Mouse (Mus musculus): ENCODE measurements around the gene Dennd6b. TPM values are rescaled to one million over a fixed set of nuclear protein-coding genes. Genes with fewer than 3 reads are reported as not detected.

The Dennd6b gene
- total and polyA plus RNA-seq, 3 experiments, result 6.1 to 11.4 TPM; not detected in 1

DNA sequence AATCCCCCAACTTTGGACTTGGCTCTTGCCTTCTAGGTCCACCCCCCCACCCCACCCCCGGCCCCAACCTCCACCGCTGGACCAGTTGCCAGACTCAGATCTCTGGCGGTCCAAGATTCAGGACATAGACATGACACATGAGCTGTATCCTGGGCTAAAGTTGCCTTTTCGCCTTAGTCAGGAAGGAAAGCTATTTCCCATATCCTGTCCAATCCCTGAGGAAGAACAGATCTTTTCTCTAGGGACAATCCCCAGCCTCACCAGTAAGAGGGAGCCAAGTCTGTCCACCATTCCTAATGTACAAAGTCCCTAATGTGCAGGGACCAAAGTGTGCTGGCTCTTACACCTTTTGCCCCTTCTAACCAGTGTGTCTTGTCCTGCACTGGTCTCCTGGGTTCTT, 54.4 kb downstream of the Dennd6b start:
- Histone ChIP-seq H3K36me3 (ENCODE audit: control insufficient read depth in 1 of 2, insufficient read depth in 2 of 2, low read length in 2 of 2) (no peaks in the 10 kb centered on the region), H3K4me3 (ENCODE audit: control insufficient read depth in 1 of 2, insufficient read depth in 1 of 2, low read depth in 2 of 2, low read length in 2 of 2) (no peak overlapping the region), H3K9ac (ENCODE audit: control insufficient read depth, low read depth, low read length, poor library complexity, severe bottlenecking) (no peak overlapping the region), H3K79me2 (ENCODE audit: control insufficient read depth, insufficient read depth, low read length, poor library complexity) (no peaks in the 10 kb centered on the region), H3K27me3 (ENCODE audit: control insufficient read depth in 1 of 2, insufficient read depth in 2 of 2, low read length in 2 of 2) (no peaks in the 10 kb centered on the region; a peak in 1 of 4 replicates), H3K27ac (ENCODE audit: control insufficient read depth, low read depth, low read length) (no peak overlapping the region), H3K4me1 (ENCODE audit: control insufficient read depth in 1 of 2, insufficient read depth in 2 of 2, low read length in 2 of 2) (no peaks in the 10 kb centered on the region), H3K9me3 (replicated peaks; ENCODE audit: insufficient read depth, low read length) (no peaks in the 10 kb centered on the region)
- TF ChIP-seq NRF1 (IDR thresholded peaks at IDR 0.05; ENCODE audit: insufficient read depth, low read depth, low read length, poor library complexity, severe bottlenecking) (no peak), ETS1 (IDR thresholded peaks at IDR 0.05; ENCODE audit: low read depth, low read length) (no peak), SMC3 (IDR thresholded peaks at IDR 0.05; ENCODE audit: low read depth, low read length) (no peak), POLR2A (IDR thresholded peaks at IDR 0.05; ENCODE audit: control insufficient read depth in 1 of 2, insufficient read depth in 1 of 2, low read depth in 1 of 2, low read length in 2 of 2, poor library complexity in 1 of 2) (no peak), RCOR1 (IDR thresholded peaks at IDR 0.05; ENCODE audit: low read depth, low read length) (no peak), POLR2AphosphoS2 (IDR thresholded peaks at IDR 0.05; ENCODE audit: low read length) (no peak), MAX (IDR thresholded peaks at IDR 0.05; ENCODE audit: low read length) (no peak), HCFC1 (IDR thresholded peaks at IDR 0.05; ENCODE audit: low read depth, low read length) (no peak), CTCF (IDR thresholded peaks at IDR 0.05 in 2 of 3, conservative IDR thresholded peaks at IDR 0.05 in 1 of 3; ENCODE audit: control insufficient read depth in 1 of 3, insufficient read depth in 1 of 3, low read depth in 2 of 3, low read length in 3 of 3, poor library complexity in 1 of 3, severe bottlenecking in 1 of 3) (no peak), UBTF (IDR thresholded peaks at IDR 0.05; ENCODE audit: borderline replicate concordance, insufficient read depth, low read depth, low read length) (no peak), JUND (IDR thresholded peaks at IDR 0.05; ENCODE audit: low read depth, low read length) (no peak), NELFE (IDR thresholded peaks at IDR 0.05; ENCODE audit: low read depth, low read length) (no peak), GATA1 (IDR thresholded peaks at IDR 0.05; ENCODE audit: low read depth, low read length) (no peak), GABPA (IDR thresholded peaks at IDR 0.05; ENCODE audit: low read depth, low read length) (no peak), EP300 (IDR thresholded peaks at IDR 0.05; ENCODE audit: low read depth in 1 of 2, low read length in 2 of 2) (no peak), TAL1 (IDR thresholded peaks at IDR 0.05; ENCODE audit: low read length) (no peak), TBP (IDR thresholded peaks at IDR 0.05; ENCODE audit: low read depth, low read length) (no peak), RAD21 (IDR thresholded peaks at IDR 0.05; ENCODE audit: low read depth, low read length) (no peak)
- DNase-seq (ENCODE audit: low read depth, low spot score), result no peak

- Histone ChIP-seq H3K9me3 (replicated peaks; ENCODE audit: insufficient read depth, low read length) (no peaks in the 10 kb centered on the region), H3K4me3 (ENCODE audit: control insufficient read depth in 1 of 2, insufficient read depth in 1 of 2, low read depth in 2 of 2, low read length in 2 of 2) (no peak overlapping the region), H3K36me3 (ENCODE audit: control insufficient read depth in 1 of 2, insufficient read depth in 2 of 2, low read length in 2 of 2) (no peaks in the 10 kb centered on the region), H3K9ac (ENCODE audit: control insufficient read depth, low read depth, low read length, poor library complexity, severe bottlenecking) (no peak overlapping the region), H3K27me3 (ENCODE audit: control insufficient read depth in 1 of 2, insufficient read depth in 2 of 2, low read length in 2 of 2) (no peaks in the 10 kb centered on the region; a peak in 1 of 4 replicates), H3K27ac (ENCODE audit: control insufficient read depth, low read depth, low read length) (no peak overlapping the region), H3K79me2 (ENCODE audit: control insufficient read depth, insufficient read depth, low read length, poor library complexity) (no peaks in the 10 kb centered on the region), H3K4me1 (ENCODE audit: control insufficient read depth in 1 of 2, insufficient read depth in 2 of 2, low read length in 2 of 2) (no peaks in the 10 kb centered on the region)
- TF ChIP-seq EP300 (IDR thresholded peaks at IDR 0.05; ENCODE audit: low read depth in 1 of 2, low read length in 2 of 2) (no peak), JUND (IDR thresholded peaks at IDR 0.05; ENCODE audit: low read depth, low read length) (no peak), TCF12 (IDR thresholded peaks at IDR 0.05; ENCODE audit: low read depth, low read length) (no peak), HCFC1 (IDR thresholded peaks at IDR 0.05; ENCODE audit: low read depth, low read length) (no peak), MYC (IDR thresholded peaks at IDR 0.05; ENCODE audit: low read depth, low read length) (no peak), BHLHE40 (IDR thresholded peaks at IDR 0.05; ENCODE audit: borderline replicate concordance, low read depth, low read length) (no peak), ZKSCAN1 (IDR thresholded peaks at IDR 0.05; ENCODE audit: low read depth, low read length) (no peak), SMC3 (IDR thresholded peaks at IDR 0.05; ENCODE audit: low read depth, low read length) (no peak), POLR2AphosphoS2 (IDR thresholded peaks at IDR 0.05; ENCODE audit: low read length) (no peak), SIN3A (IDR thresholded peaks at IDR 0.05; ENCODE audit: low read length) (no peak), ZNF384 (IDR thresholded peaks at IDR 0.05; ENCODE audit: low read depth, low read length) (no peak)
- DNase-seq (ENCODE audit: low read depth, low spot score), result no peak
These were observed 54.9 kb downstream of the Dennd6b start for GRCm38 (mm10) chr15:89141443-89141842.

All from MEL (cell line).